Mouse (Mus musculus) heart, embryonic 14.5 days (tissue): ENCODE measurements at regions not wholly inside any gene's neighbourhood (a gene's known extent, or its start where the extent isn't known, plus 50 kb on each side); places are given as distances from the start of the nearest gene placed in this dataset.

ENCODE experiments used
- ATAC-seq: fragments of 200-750 bp; cut with Nextera tagmentation; 2 replicates; pipeline ENCODE4 v1.8.0; 2017; ENCODE audit warnings: low read depth, moderate TSS enrichment; ENCODE audit not compliant: insufficient number of reproducible peaks, insufficient read depth, low FRiP score
- H3K27ac ChIP-seq, 2 experiments: fragments of 200-500 bp in 1 of 2; fragments of 300-500 bp in 1 of 2; sonication (generic) in 1 of 2; replicated peaks in 1 of 2; 2 replicates each; pipeline ENCODE4 v1.5.1; 2012 to 2014; ENCODE audit warnings: low read depth in 2 of 2, low read length in 2 of 2, control low read depth in 1 of 2, mild to moderate bottlenecking in 1 of 2, mixed read lengths in 1 of 2; ENCODE audit not compliant: control insufficient read depth in 1 of 2, insufficient read depth in 1 of 2
- H3K27me3 ChIP-seq: fragments of 300-500 bp; sonication (generic); 2 replicates; pipeline ENCODE4 v1.6.1; 2014; ENCODE audit warnings: mild to moderate bottlenecking, low read length, control low read depth; ENCODE audit not compliant: control insufficient read depth, insufficient read depth
- H3K36me3 ChIP-seq: fragments of 300-500 bp; sonication (generic); 2 replicates; pipeline ENCODE4 v1.6.1; 2014; ENCODE audit warnings: mild to moderate bottlenecking, control low read depth, low read length, mixed read lengths; ENCODE audit not compliant: control insufficient read depth, insufficient read depth
- H3K4me1 ChIP-seq, 2 experiments: fragments of 200-500 bp in 1 of 2; fragments of 300-500 bp in 1 of 2; sonication (generic) in 1 of 2; 2 replicates each; pipeline ENCODE4 v1.6.1; 2012 to 2014; ENCODE audit warnings: low read length in 2 of 2, control low read depth in 1 of 2, mixed read lengths in 1 of 2; ENCODE audit not compliant: control insufficient read depth in 2 of 2, insufficient read depth in 2 of 2
- H3K4me2 ChIP-seq: fragments of 300-500 bp; sonication (generic); 2 replicates; pipeline ENCODE4 v1.6.1; 2014; ENCODE audit warnings: mild to moderate bottlenecking, low read length
- H3K4me3 ChIP-seq, 2 experiments: fragments of 200-500 bp in 1 of 2; fragments of 300-500 bp in 1 of 2; sonication (generic) in 1 of 2; 2 replicates each; pipeline ENCODE4 v1.5.1; 2012 to 2014; ENCODE audit warnings: low read length in 2 of 2, mild to moderate bottlenecking in 2 of 2, control low read depth in 1 of 2, low read depth in 1 of 2, moderate library complexity in 1 of 2; ENCODE audit not compliant: control insufficient read depth in 1 of 2, insufficient read depth in 1 of 2
- H3K9ac ChIP-seq: fragments of 300-500 bp; sonication (generic); 2 replicates; pipeline ENCODE4 v1.6.1; 2014; ENCODE audit warnings: mild to moderate bottlenecking, low read length
- H3K9me3 ChIP-seq: fragments of 300-500 bp; sonication (generic); 2 replicates; pipeline ENCODE4 v1.6.1; 2016; ENCODE audit warnings: low read length, control low read depth; ENCODE audit not compliant: control insufficient read depth
- WGBS: fragments of 180-500 bp; shearing (Covaris S2); extraction: QIAGEN DNeasy Blood & Tissue Kit; methylation state at CpG from one replicate; pipeline ENCODE4 v1.1.7; 2014; 5-methylcytosine and 5-hydroxymethylcytosine counted together

DNA sequence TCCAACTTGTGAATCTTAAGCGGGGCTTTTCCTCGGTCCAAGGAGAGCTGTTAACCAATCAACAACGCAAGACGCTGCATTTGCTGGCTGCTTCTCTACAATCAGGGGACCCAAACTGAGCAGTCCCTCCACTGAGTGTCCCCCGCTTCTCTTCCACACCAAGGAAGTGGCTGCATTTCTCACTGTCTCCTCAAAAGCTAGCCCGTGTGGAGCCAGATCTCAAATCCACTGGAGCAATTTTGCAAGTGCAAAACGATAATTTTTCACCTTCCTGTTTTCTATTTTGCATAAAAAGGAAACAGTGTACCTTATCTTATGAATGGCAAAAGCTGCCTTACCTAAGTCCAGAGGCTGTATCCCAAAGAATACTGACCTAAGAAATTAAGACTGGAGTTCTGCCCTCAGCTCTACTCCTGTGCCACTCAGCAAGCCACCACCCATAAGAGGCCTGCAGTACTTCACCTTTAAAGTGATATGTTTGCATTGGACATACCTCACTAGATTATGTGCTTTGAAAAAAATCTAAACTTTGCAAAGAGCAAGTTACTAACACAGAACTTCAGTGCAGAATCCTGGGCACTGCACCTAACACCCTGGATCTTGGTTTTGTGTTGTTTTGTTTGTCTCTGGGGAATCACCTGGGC lies 52.7 kb upstream of the Nap1l1 start:
- Histone ChIP-seq H3K36me3 (no peaks in the 10 kb centered on the region), H3K27ac (no peak overlapping the region), H3K4me2 (peak overlapping the region; percentile 65), H3K9ac (peak overlapping the region; percentile 62), H3K27me3 (no peaks in the 10 kb centered on the region), H3K4me3 (peak overlapping the region; percentile 4 to 17; a peak in 3 of 4 replicates), H3K4me1 (peaks cover 10 to 30% of the 10 kb centered on the region in 2 experiments), H3K9me3 (no peaks in the 10 kb centered on the region)
- no peak for ATAC-seq
- 15% methylated on average over 7 of the region's 7 CpGs for WGBS

DNA sequence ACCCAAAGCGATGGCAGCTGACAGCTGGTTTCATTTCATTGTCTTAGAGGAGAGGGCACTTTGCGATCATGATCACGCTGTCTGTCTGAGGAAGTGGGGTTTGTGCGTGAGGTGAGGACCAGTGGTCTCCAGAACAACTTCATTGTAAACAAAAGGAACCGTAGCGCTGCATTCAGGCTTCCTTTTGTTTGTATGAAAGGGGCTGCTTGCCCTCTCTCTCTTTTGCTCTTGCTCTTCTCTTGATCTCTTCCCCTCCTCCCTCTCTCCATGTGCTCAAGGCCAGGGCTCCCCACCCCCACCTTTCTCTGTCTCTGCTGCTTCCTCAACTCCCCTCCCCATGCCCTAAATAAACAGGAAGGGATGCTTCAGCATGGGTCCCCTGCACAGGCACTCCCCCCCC lies 51.0 kb upstream of the Nap1l1 start:
- peaks cover 10 to 30% of the 10 kb centered on the region in 2 experiments for H3K4me1 ChIP-seq
- no peak for ATAC-seq
- H3K9ac ChIP-seq: no peak overlapping the region
- H3K4me2 ChIP-seq: peak overlapping the region; percentile 60
- peak overlapping the region in 1 of 2 experiments; percentile 7; a peak in 2 of 4 replicates for H3K4me3 ChIP-seq
- no peak overlapping the region for H3K27ac ChIP-seq
- no peaks in the 10 kb centered on the region for H3K9me3 ChIP-seq
- H3K36me3 ChIP-seq: no peaks in the 10 kb centered on the region
- H3K27me3 ChIP-seq: no peaks in the 10 kb centered on the region
- WGBS: 16% methylated on average over 6 of the region's 6 CpGs

DNA sequence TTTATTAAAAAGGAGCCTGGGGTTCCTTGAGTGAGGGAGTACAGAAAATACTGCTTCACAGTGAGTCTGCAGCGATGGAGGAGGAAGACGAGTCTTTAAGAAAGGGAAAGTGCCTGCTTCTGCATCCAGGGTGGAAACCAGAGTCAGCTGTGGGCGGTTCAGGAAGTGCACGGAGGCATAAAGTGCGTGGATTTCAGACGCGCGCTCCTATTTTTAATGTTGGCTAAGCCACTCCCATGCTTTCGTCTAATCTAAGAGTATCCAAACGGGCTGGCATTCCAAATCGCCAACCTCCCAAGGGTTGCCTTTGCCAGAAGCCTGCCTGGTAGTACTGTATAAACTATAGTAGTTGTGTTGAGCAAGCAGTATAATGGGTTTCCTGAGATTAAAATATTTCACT lies 50.4 kb upstream of the Nap1l1 start:
- Histone ChIP-seq H3K9ac (0 out of 2 replicates have a peak overlapping the region, but pooled peaks have one; percentile 4), H3K9me3 (no peaks in the 10 kb centered on the region), H3K27me3 (no peaks in the 10 kb centered on the region), H3K27ac (0 out of 4 replicates have a peak overlapping the region, but pooled peaks of 1 of the 2 experiments have one; percentile 8), H3K4me2 (peak overlapping the region; percentile 60), H3K4me1 (peaks cover 10 to 30% of the 10 kb centered on the region in 2 experiments), H3K36me3 (no peaks in the 10 kb centered on the region), H3K4me3 (peak overlapping the region; percentile 31 to 33)
- WGBS: 18% methylated on average over 11 of the region's 11 CpGs
- no peak for ATAC-seq
